Comparison of ENCODE assay signal across 8 mouse cellular contexts in the genomic region with DNA sequence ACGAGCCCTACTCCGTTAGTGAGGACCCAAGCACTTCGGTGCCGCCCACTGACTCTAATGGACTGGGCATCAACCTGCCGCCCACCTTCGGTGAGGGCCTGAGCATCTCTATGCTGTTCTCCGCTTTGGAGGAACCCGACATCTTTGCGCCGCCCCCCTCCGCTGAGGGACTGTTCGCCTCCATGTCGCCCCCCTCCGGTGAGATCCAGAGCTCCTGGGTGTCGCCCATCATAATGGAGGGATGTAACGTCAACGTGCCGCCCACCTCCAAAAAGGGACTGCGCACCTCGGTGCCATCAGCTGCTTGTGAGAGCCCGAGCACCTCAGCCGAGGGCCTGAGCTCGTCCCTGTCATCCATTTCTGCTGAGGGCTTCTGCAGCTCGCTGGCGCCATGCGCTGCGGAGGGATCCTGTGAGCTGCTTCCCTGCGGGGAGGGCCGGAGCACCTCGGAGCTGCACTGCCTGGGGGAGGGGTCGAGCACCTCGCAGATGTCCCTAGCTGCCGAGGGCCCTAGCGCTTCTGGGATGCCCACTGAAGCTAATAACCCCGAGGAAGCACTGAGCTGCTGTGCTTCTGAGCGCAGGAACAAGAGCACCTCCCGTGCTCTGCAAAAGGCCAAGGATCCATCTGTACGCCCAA. TPM values are rescaled to one million over a fixed set of nuclear protein-coding genes. Genes with fewer than 3 reads are reported as not detected.
DNase-seq lines count a peak whose midpoint lies in the region; ATAC-seq and TF ChIP-seq lines count a peak whose summit lies in the region.

No protein-coding gene starts in this region.

- peak; percentile 78 for DNase-seq in cerebellum, adult 11 months
- peak; percentile 83 for DNase-seq in forebrain, embryonic 14.5 days (ENCODE audit: low spot score)
- peak; percentile 78 to 79 for DNase-seq in heart, postnatal 10 days
- DNase-seq in kidney, postnatal 4 days = peak; percentile 83 to 88
- DNase-seq in neural tube, embryonic 11.5 days (ENCODE audit: low spot score) = peak; percentile 78
- DNase-seq in telencephalon, adult 2 months (ENCODE audit: low read depth, low spot score) = peak; percentile 46

- peaks cover 6% of the 10 kb centered on the region for H3K4me1 ChIP-seq in E14TG2a.4 (replicated peaks; ENCODE audit: low read depth, low read length)
- no peaks in the 10 kb centered on the region for H3K4me1 ChIP-seq in forebrain, embryonic 14.5 days (ENCODE audit: control insufficient read depth, insufficient read depth, low read length)
- H3K4me1 ChIP-seq in liver, embryonic 15.5 days (replicated peaks) = 0 out of 2 replicates have a peak, but pooled peaks cover 11% of the 10 kb centered on the region
- no peaks in the 10 kb centered on the region for H3K4me1 ChIP-seq in neural tube, embryonic 11.5 days (ENCODE audit: control insufficient read depth, insufficient read depth, low read length)

- peak; percentile 91 for ATAC-seq in forebrain, embryonic 14.5 days
- 0 out of 2 replicates have a peak, but pooled peaks have one; percentile 28 for ATAC-seq in liver, embryonic 15.5 days (ENCODE audit: insufficient read depth)
- peak; percentile 73 for ATAC-seq in neural tube, embryonic 11.5 days (ENCODE audit: insufficient read depth, low FRiP score, low TSS enrichment)

- peak; percentile 27 for TF ChIP-seq CTCF in E14TG2a.4 (conservative IDR thresholded peaks at IDR 0.05; ENCODE audit: low read length)

- H3K27ac ChIP-seq in forebrain, embryonic 14.5 days (ENCODE audit: low read depth, low read length) = peak overlapping the region; percentile 33; the same call in 1 of the 2 replicates
- no peak overlapping the region for H3K27ac ChIP-seq in liver, embryonic 15.5 days (replicated peaks)
- no peak overlapping the region for H3K27ac ChIP-seq in neural tube, embryonic 11.5 days (ENCODE audit: low read depth, low read length)

- peak overlapping the region; percentile 59 for H3K4me2 ChIP-seq in forebrain, embryonic 14.5 days (ENCODE audit: low read length)
- peak overlapping the region; percentile 90 for H3K4me2 ChIP-seq in liver, embryonic 15.5 days
- H3K4me2 ChIP-seq in neural tube, embryonic 11.5 days (ENCODE audit: low read depth) = peak overlapping the region; percentile 86

- H3K36me3 ChIP-seq in E14TG2a.4 (ENCODE audit: insufficient read depth, low read length) = peaks cover 3% of the 10 kb centered on the region; the same call in 1 of the 2 replicates
- no peaks in the 10 kb centered on the region; the same call in 1 of the 2 replicates for H3K36me3 ChIP-seq in forebrain, embryonic 14.5 days (ENCODE audit: control insufficient read depth, insufficient read depth, low read length)
- H3K36me3 ChIP-seq in liver, embryonic 15.5 days (replicated peaks) = no peaks in the 10 kb centered on the region
- no peaks in the 10 kb centered on the region for H3K36me3 ChIP-seq in neural tube, embryonic 11.5 days (ENCODE audit: control insufficient read depth, insufficient read depth, low read length)

- H3K9ac ChIP-seq in forebrain, embryonic 14.5 days (ENCODE audit: low read length) = peak overlapping the region; percentile 72
- no peak overlapping the region for H3K9ac ChIP-seq in liver, embryonic 15.5 days
- H3K9ac ChIP-seq in neural tube, embryonic 11.5 days (ENCODE audit: low read length) = peak overlapping the region; percentile 57

- no peaks in the 10 kb centered on the region for H3K9me3 ChIP-seq in E14TG2a.4 (ENCODE audit: low read length)
- H3K9me3 ChIP-seq in forebrain, embryonic 14.5 days (replicated peaks; ENCODE audit: control insufficient read depth, low read length) = no peaks in the 10 kb centered on the region
- H3K9me3 ChIP-seq in liver, embryonic 15.5 days (replicated peaks) = no peaks in the 10 kb centered on the region
- H3K9me3 ChIP-seq in neural tube, embryonic 11.5 days (ENCODE audit: control insufficient read depth, low read length) = no peaks in the 10 kb centered on the region

- H3K27me3 ChIP-seq in E14TG2a.4 (ENCODE audit: insufficient read depth, low read length) = peaks cover 23% of the 10 kb centered on the region
- H3K27me3 ChIP-seq in forebrain, embryonic 14.5 days (replicated peaks; ENCODE audit: control insufficient read depth, insufficient read depth, low read length) = peaks cover 8% of the 10 kb centered on the region; the same call in 1 of the 2 replicates
- peaks cover 29% of the 10 kb centered on the region for H3K27me3 ChIP-seq in liver, embryonic 15.5 days
- peaks cover 31% of the 10 kb centered on the region for H3K27me3 ChIP-seq in neural tube, embryonic 11.5 days (ENCODE audit: control insufficient read depth, insufficient read depth, low read length)

- 30% methylated on average over 38 of the region's 38 CpGs for WGBS in forebrain, embryonic 14.5 days
- 16% methylated on average over 38 of the region's 38 CpGs for WGBS in liver, embryonic 15.5 days (ENCODE audit: insufficient replicate concordance)
- 18% methylated on average over 37 of the region's 38 CpGs for WGBS in neural tube, embryonic 11.5 days

- H3K4me3 ChIP-seq in E14TG2a.4 (replicated peaks; ENCODE audit: low read length) = peak overlapping the region; percentile 75
- peak overlapping the region; percentile 55 for H3K4me3 ChIP-seq in forebrain, embryonic 14.5 days (ENCODE audit: low read depth, low read length)
- H3K4me3 ChIP-seq in liver, embryonic 15.5 days (replicated peaks) = peak overlapping the region; percentile 55
- H3K4me3 ChIP-seq in neural tube, embryonic 11.5 days (ENCODE audit: low read depth, low read length) = peak overlapping the region; percentile 54

- intact Hi-C loops in heart, postnatal 10 days (cut with DNase I) = loop anchor here (10.0 kb wide), 2 partner anchors 763 to 893 kb away; partner anchors contain the start of genes Cox7b and Magt1

RNA-seq across cellular contexts. Expression of gene Magee1, which starts 1.2 kb away (rescaled TPM):
- polyA plus RNA-seq in forebrain, embryonic 14.5 days (2014; fragmentation: Nextera tagmentation; extraction: Ambion mirVana) = 58.1 and 80.5 TPM in 2 replicates
- 1 to 10 TPM; 6.6 to 9.2 TPM for total RNA-seq in heart, postnatal 10 days (2021)
- polyA plus RNA-seq in liver, embryonic 15.5 days (2015; fragmentation: Nextera tagmentation; extraction: Ambion mirVana) = 2.0 and 2.2 TPM in 2 replicates
- polyA plus RNA-seq in neural tube, embryonic 11.5 days (2014; fragmentation: Nextera tagmentation; extraction: Ambion mirVana) = 37.6 and 42.2 TPM in 2 replicates

RNA-seq across cellular contexts. Expression of gene Pbdc1, which starts 41.8 kb away (rescaled TPM):
- polyA plus RNA-seq in forebrain, embryonic 14.5 days (2014; fragmentation: Nextera tagmentation; extraction: Ambion mirVana) = 34.8 and 36.4 TPM in 2 replicates
- 10 to 100 TPM in 1 of 2 experiments, 1 to 10 TPM in 1; 8.9 to 11.6 TPM for total RNA-seq in heart, postnatal 10 days (2021)
- 29.8 and 31.8 TPM in 2 replicates for polyA plus RNA-seq in liver, embryonic 15.5 days (2015; fragmentation: Nextera tagmentation; extraction: Ambion mirVana)
- 61.5 and 64.3 TPM in 2 replicates for polyA plus RNA-seq in neural tube, embryonic 11.5 days (2014; fragmentation: Nextera tagmentation; extraction: Ambion mirVana)

Comparison
In these comparisons a context has a peak if more than half of its experiments do, and no peak if none do; other contexts are left out.
1. ATAC-seq: peak in every context shown above with its lines; median percentile 91 in forebrain, embryonic 14.5 days; 73 in neural tube, embryonic 11.5 days; 28 in liver, embryonic 15.5 days.
2. RNA of gene Magee1, which starts 1.2 kb away (polyA plus RNA-seq): 58.1 to 80.5 TPM in forebrain, embryonic 14.5 days and 37.6 to 42.2 TPM in neural tube, embryonic 11.5 days; 2.0 to 2.2 TPM in liver, embryonic 15.5 days; every median in the first group is over 10 times any median in the second.
3. Peak in every context shown above with its lines, with median percentiles within 50 percentile points of each other: H3K4me3 ChIP-seq, DNase-seq and H3K4me2 ChIP-seq.